Mouse (Mus musculus) midbrain, embryonic 10.5 days (tissue): ENCODE results near the gene Dicer1. TPM values are rescaled to one million over a fixed set of nuclear protein-coding genes. Genes with fewer than 3 reads are reported as not detected.
A peak's percentile ranks its signal among the peaks of the same experiment; 100 is the strongest.
"Not testable (repeated sequence)": the region's sequence is repeated elsewhere in the genome, so short reads cannot be mapped to it uniquely, and the experiment has no call there.

Source experiments
- DNase-seq: peaks from one replicate; pipeline ENCODE4 v3.0.0-alpha.2; 2017; ENCODE audit warnings: low spot score
- H3K27ac ChIP-seq: fragments of 300-500 bp; sonication (generic); replicated peaks from 2 replicates; pipeline ENCODE4 v1.5.1; 2016; ENCODE audit warnings: mild to moderate bottlenecking
- H3K27me3 ChIP-seq: fragments of 300-500 bp; sonication (generic); 2 replicates; pipeline ENCODE4 v1.6.1; 2016; ENCODE audit warnings: low read depth, mild to moderate bottlenecking; ENCODE audit not compliant: poor library complexity, severe bottlenecking
- H3K36me3 ChIP-seq: fragments of 300-500 bp; sonication (generic); 2 replicates; pipeline ENCODE4 v1.6.1; 2016; ENCODE audit warnings: mild to moderate bottlenecking, moderate library complexity
- H3K4me1 ChIP-seq: fragments of 300-500 bp; sonication (generic); 2 replicates; pipeline ENCODE4 v1.6.1; 2016
- H3K4me3 ChIP-seq: fragments of 300-500 bp; sonication (generic); 2 replicates; pipeline ENCODE4 v1.5.1; 2016; ENCODE audit warnings: mild to moderate bottlenecking, moderate library complexity
- H3K9me3 ChIP-seq: fragments of 300-500 bp; sonication (generic); replicated peaks from 2 replicates; pipeline ENCODE4 v1.6.1; 2016; ENCODE audit warnings: mild to moderate bottlenecking
- WGBS: fragments of 180-500 bp; shearing (Covaris S2); methylation state at CpG from one replicate; pipeline ENCODE4 v1.1.7; 2016; 5-methylcytosine and 5-hydroxymethylcytosine counted together
- polyA plus RNA-seq: library from polyadenylated mRNA; unstranded; fragments of >200 nt; fragmentation: Nextera tagmentation; extraction: Ambion mirVana; gene quantifications from 2 replicates; pipeline ENCODE4 v1.2.1, GENCODE M21; 2016

Dicer1 gene
- polyA plus RNA-seq, 1 experiment from 2014 or later, result 39.1 TPM

DNA sequence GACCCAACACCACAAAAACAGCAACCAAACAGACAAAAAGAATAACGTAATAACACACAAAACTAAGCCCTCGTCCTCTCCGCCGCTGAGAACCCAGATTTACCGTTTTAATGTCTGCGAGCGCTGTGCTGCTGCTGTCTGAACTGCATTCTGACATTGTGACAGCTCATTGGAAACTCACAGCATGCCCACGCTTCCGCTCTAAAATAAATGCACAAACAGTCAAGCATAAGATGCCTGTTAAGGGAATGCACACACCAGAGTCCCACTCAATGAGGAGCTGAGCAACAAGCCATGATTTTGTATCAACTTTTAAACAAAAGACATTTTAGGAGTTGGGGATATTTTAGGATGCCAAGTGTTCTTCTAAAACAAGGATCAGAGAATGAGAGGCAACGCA lies 14.1 kb downstream of the Dicer1 start:
- Histone ChIP-seq H3K4me3 (no peak overlapping the region), H3K36me3 (peaks cover 27% of the 10 kb centered on the region), H3K4me1 (peaks cover 93% of the 10 kb centered on the region), H3K27ac (no peak overlapping the region), H3K9me3 (no peaks in the 10 kb centered on the region), H3K27me3 (peaks cover 17% of the 10 kb centered on the region; the same call in 1 of the 2 replicates)
- 89% methylated on average over 10 of the region's 10 CpGs for WGBS
- no peak for DNase-seq

DNA sequence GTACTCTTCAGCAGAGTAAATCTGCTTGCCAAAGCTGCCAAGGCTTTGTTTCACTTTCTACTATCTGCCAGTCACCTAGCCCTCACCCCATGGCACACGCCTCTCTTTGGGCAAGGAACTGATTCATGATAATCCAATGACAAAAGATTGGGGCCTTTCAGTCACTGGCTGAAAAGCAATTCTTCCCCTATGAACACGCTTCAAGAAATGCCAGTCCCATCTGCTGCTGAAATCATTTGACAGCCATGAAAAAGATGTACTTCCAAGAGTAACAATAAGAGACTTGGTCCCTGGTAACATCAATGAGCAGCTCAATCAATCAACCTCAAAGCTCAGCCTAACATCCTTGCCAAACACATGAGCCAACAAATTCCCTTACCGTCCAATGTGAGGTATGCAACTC lies 15.8 kb downstream of the Dicer1 start:
- peak; percentile 30 for DNase-seq
- H3K4me3 ChIP-seq, result no peak overlapping the region
- 35% methylated on average over 3 of the region's 3 CpGs for WGBS
- H3K9me3 ChIP-seq, result no peaks in the 10 kb centered on the region
- H3K36me3 ChIP-seq, result peaks cover 41% of the 10 kb centered on the region
- peaks cover 97% of the 10 kb centered on the region for H3K4me1 ChIP-seq
- peaks cover 20% of the 10 kb centered on the region; the same call in 1 of the 2 replicates for H3K27me3 ChIP-seq
- H3K27ac ChIP-seq, result no peak overlapping the region

DNA sequence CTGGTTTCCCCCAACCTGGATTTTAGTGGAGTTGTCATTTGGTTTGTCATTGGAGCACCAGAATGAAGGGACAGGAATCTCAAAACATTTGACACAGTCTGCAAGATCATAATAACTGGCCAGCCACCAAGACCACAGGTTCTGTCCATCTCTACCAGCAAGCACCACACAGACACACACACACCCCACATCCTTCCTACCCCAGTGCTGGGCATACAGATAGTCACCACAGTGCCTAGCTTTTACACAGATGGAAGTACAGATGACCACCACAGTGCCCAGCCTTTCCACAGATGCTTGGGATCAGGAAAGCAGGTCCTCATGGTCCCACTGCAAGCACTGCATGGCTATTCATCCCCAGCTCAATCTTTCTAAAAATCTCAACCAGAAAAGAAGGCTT lies 18.6 kb downstream of the Dicer1 start:
- Histone ChIP-seq H3K36me3 (peaks cover 70% of the 10 kb centered on the region), H3K27ac (no peak overlapping the region), H3K27me3 (peaks cover 27% of the 10 kb centered on the region; the same call in 1 of the 2 replicates), H3K4me3 (no peak overlapping the region), H3K9me3 (no peaks in the 10 kb centered on the region), H3K4me1 (peaks cover 73% of the 10 kb centered on the region)
- no peak for DNase-seq

DNA sequence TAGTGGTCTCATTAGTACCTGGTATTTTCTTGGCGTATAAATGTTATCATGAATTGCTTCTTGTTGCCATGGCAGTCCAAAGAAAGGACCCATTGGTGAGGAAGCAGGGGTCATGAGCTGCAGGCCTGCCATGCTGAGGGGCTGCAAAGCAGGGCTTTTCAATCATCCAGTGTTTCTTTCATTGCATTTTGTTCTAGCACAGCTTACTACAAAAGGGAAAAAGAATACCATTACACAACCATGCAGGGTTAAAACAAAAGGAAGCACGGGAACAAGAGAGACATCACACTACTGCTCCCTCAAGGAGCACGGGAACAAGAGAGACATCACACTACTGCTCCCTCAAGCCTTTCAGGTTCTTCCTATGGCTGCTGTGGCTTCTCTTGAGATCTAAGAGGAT lies 20.0 kb downstream of the Dicer1 start:
- Histone ChIP-seq H3K4me1 (peaks cover 60% of the 10 kb centered on the region), H3K36me3 (peaks cover 76% of the 10 kb centered on the region), H3K4me3 (no peak overlapping the region), H3K9me3 (no peaks in the 10 kb centered on the region), H3K27me3 (peaks cover 27% of the 10 kb centered on the region; the same call in 1 of the 2 replicates), H3K27ac (no peak overlapping the region; the same call in 1 of the 2 replicates)
- DNase-seq, result no peak
- WGBS, result 29% methylated on average over 3 of the region's 3 CpGs

DNA sequence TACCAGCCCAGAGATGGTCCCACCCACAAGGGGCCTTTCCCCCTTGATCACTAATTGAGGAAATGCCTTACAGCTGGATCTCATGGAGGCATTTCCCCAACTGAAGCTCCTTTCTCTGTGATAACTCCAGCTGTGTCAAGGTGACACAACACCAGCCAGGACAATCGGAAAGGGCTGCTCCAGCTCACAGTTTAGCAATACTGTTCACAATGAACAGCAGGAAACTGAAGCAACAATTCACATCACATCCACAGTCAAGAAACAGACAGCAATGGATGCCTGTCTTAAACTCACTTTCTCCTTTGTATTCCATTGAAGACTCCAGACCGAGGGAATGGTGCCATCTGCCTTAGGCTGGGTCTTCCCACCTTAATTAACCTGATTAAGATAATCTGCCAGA lies 25.3 kb downstream of the Dicer1 start:
- peaks cover 97% of the 10 kb centered on the region for H3K36me3 ChIP-seq
- DNase-seq, H3K4me1 ChIP-seq, H3K27me3 ChIP-seq, H3K9me3 ChIP-seq, H3K27ac ChIP-seq, H3K4me3 ChIP-seq: not testable (repeated sequence)
- 89% methylated on average over 2 of the region's 2 CpGs for WGBS

DNA sequence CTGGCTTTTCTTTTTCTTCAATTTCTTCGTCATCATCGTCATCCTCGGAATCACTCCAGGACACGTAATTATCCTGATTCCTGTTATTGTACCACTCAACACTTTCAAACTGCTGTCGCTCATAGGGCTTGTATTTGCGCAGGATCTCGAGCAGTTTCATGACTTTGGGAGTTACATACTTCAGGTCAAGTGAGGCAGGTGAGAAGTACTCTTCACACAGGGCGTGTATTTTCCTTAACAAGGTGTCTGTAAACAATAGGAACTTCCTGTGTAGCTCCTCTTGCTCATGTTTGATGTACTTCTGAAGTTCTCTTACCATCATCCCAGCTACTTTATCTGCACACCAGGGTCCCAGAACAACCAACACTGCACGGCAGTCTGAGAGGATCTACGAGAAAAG lies 29.7 kb downstream of the Dicer1 start:
- H3K27me3 ChIP-seq, result no peaks in the 10 kb centered on the region
- no peaks in the 10 kb centered on the region for H3K9me3 ChIP-seq
- 94% methylated on average over 10 of the region's 10 CpGs for WGBS
- DNase-seq, result no peak
- H3K36me3 ChIP-seq, result peaks cover 91% of the 10 kb centered on the region
- H3K4me1 ChIP-seq, result no peaks in the 10 kb centered on the region
- H3K4me3 ChIP-seq, result no peak overlapping the region
- no peak overlapping the region for H3K27ac ChIP-seq

DNA sequence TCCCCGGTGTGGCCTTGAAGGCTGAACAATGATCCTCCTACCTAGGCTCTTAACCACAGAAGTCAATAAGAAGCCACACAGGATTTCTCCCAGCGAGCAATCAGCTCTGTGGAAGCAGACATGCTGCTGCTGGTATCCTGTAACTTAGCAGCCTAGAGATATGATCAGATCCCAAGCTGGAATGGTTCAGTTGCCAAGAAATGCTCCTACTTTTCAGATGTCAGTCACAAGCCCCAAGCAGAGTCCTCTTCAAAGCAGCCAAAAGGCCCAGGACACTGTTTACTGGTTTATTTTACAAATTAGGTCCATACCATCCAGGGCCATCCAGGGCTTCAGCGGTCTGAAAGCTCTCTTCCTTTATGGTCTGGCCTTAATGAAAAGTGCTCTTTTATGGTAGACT lies 30.7 kb downstream of the Dicer1 start:
- WGBS, result 89% methylated on average over 3 of the region's 3 CpGs
- H3K4me1 ChIP-seq, result no peaks in the 10 kb centered on the region
- no peak for DNase-seq
- no peaks in the 10 kb centered on the region for H3K27me3 ChIP-seq
- peaks cover 93% of the 10 kb centered on the region for H3K36me3 ChIP-seq
- no peak overlapping the region for H3K4me3 ChIP-seq
- no peak overlapping the region for H3K27ac ChIP-seq
- no peaks in the 10 kb centered on the region for H3K9me3 ChIP-seq

DNA sequence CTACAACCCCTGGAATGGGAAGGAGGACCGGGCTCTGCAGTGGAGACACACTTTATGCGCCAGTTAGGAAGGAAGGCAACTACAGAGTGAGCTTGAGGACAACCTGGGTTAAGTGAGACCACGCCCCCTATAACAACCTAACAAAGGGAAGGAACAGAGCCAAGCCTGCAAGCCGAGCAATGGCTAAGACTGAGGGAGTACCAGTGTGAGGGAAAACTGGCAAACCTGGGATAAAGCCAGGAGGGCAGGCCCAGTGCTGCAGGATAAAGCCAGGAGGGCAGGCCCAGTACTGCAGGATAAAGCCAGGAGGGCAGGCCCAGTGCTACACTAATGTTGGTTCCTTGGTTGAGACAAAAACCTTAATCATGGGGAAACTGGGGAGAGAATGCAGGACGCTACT lies 32.8 kb downstream of the Dicer1 start:
- Histone ChIP-seq H3K27ac (no peak overlapping the region), H3K27me3 (no peaks in the 10 kb centered on the region), H3K4me3 (no peak overlapping the region), H3K9me3 (no peaks in the 10 kb centered on the region), H3K36me3 (peaks cover 95% of the 10 kb centered on the region), H3K4me1 (no peaks in the 10 kb centered on the region)
- 87% methylated on average over 5 of the region's 5 CpGs for WGBS
- no peak for DNase-seq

DNA sequence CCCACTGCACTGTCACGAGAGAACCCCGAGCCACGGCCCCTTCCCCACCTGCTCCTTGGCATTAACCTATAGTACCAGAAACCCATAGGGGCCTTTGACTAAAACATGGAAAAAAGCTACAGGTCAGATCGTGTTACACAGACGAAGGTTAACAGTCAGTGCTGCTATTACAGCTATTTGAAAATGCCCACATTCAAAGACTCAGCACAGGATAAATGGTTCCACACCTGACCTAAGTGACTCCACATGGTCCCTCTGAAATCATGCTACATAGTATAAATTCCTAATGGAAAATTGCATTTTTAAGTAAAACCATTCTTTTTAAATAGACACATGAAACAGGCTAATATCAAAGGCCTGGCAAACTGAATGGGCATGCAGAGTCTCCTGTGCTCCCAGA lies 35.3 kb downstream of the Dicer1 start:
- 93% methylated on average over 5 of the region's 5 CpGs for WGBS
- Histone ChIP-seq H3K4me1 (no peaks in the 10 kb centered on the region), H3K4me3 (no peak overlapping the region), H3K36me3 (peaks cover 95% of the 10 kb centered on the region), H3K27me3 (no peaks in the 10 kb centered on the region), H3K27ac (no peak overlapping the region), H3K9me3 (no peaks in the 10 kb centered on the region)
- no peak for DNase-seq

DNA sequence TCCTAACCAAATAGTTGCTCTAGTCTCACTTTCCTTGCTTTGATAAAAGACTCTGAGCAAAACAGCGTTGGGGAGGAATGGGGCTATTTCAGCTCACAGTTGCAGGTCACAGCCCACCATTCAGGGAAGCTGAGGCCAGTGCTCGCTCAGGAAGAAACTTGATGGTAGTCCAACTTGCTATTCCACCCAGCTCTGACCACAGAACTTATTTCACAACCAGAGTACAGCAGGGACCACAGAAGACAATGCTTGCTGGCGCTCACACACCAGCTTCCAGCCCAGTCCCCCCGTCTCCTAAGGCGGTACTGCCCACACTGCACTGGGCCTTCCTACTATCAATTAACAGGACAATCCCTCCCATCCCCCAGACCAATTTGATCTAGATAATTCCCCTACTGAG lies 36.3 kb downstream of the Dicer1 start:
- no peak overlapping the region for H3K27ac ChIP-seq
- no peak for DNase-seq
- no peaks in the 10 kb centered on the region for H3K4me1 ChIP-seq
- 90% methylated on average over 5 of the region's 5 CpGs for WGBS
- peaks cover 96% of the 10 kb centered on the region for H3K36me3 ChIP-seq
- no peaks in the 10 kb centered on the region for H3K27me3 ChIP-seq
- H3K4me3 ChIP-seq, result no peak overlapping the region
- H3K9me3 ChIP-seq, result no peaks in the 10 kb centered on the region

DNA sequence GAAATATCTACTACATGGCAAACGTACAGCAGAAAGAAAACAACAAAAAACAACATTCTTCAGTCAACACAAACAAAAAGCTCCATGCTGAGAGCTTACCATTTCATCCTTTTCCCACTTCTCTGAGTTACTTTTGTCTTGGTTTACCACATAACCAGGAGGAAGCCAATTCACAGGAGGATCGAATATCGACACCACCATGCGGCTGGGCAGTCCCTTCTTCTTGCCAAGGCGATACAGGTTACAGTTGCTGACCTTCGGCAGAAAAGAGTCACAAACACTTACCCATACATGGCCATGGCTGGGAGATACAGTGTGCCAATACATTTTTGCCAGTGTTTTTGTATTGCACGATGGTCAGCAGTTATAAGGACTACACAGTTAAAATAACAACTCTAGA lies 51.5 kb downstream of the Dicer1 start:
- Histone ChIP-seq H3K27me3 (no peaks in the 10 kb centered on the region), H3K27ac (no peak overlapping the region), H3K9me3 (no peaks in the 10 kb centered on the region), H3K4me3 (no peak overlapping the region), H3K4me1 (no peaks in the 10 kb centered on the region), H3K36me3 (peaks cover 89% of the 10 kb centered on the region)
- DNase-seq, result no peak
- 72% methylated on average over 7 of the region's 7 CpGs for WGBS

DNA sequence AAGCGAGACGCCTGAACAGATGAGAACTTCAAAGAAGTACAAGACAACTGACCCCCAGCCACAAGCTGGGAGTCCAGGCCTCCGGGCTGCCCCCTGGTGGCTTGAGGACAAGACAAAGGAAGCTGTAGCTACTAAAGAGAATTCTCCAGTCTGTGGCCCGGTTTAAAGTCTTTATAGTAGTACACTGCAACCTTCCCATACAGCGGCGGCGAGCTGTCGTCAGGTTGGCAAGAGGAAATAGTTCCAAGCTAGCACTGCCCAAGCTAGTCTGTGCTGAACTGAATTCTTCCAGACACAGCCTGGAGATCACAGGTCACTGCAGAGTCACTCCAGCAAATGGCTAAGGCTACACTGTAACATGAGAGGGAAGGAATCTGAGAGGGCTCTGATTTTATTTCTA lies 52.0 kb downstream of the Dicer1 start:
- Histone ChIP-seq H3K36me3 (peaks cover 90% of the 10 kb centered on the region), H3K27ac (no peak overlapping the region), H3K27me3 (no peaks in the 10 kb centered on the region), H3K4me1 (no peaks in the 10 kb centered on the region), H3K4me3 (no peak overlapping the region), H3K9me3 (no peaks in the 10 kb centered on the region)
- WGBS, result 49% methylated on average over 8 of the region's 8 CpGs
- DNase-seq, result peak; percentile 63

DNA sequence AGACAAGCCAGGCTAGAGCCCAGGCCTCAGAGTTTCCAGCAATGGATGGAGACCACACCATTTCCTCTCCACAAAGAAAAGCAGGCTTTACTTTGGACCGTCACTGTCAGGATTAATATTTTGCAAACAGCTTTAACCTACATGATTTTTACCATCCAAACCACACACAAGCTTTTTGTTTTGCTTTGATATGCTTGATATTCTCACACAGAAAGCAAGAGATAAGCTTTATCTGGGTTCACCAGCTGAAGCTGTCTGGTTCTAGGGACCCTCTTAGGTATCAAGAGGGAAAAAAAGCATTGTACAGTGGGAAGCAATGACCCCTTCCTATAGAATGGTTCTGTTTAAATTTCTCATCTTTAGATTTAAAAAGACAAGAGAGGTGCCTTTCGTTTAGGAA lies 56.2 kb downstream of the Dicer1 start:
- no peak for DNase-seq
- Histone ChIP-seq H3K27ac (no peak overlapping the region), H3K4me3 (no peak overlapping the region), H3K4me1 (0 out of 2 replicates have a peak, but pooled peaks cover 3% of the 10 kb centered on the region), H3K27me3 (no peaks in the 10 kb centered on the region), H3K9me3 (no peaks in the 10 kb centered on the region), H3K36me3 (peaks cover 90% of the 10 kb centered on the region)
- WGBS, result 92% methylated on average over 2 of the region's 2 CpGs

DNA sequence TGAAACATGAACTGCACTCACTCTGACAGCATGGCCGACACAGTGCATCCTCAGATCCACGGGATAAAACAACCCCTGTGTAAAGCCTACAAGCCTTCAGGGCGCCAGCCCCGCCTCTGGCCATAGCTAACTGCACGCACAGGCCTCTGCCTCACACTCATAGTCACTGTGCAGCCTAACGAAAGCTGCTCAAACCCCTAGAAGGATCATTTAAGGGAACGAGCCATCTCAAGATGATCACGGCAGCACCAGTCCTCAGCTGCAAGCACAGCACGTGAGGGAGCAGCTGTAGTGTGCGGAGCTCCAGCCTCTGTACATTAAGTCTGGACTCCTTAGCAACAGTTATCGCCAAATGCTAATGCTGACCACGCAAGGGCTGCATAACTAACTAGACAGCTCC lies 58.9 kb downstream of the Dicer1 start:
- no peaks in the 10 kb centered on the region for H3K27me3 ChIP-seq
- no peak for DNase-seq
- no peak overlapping the region; the same call in 1 of the 2 replicates for H3K27ac ChIP-seq
- 0 out of 2 replicates have a peak, but pooled peaks cover 3% of the 10 kb centered on the region for H3K4me1 ChIP-seq
- H3K9me3 ChIP-seq, result no peaks in the 10 kb centered on the region
- WGBS, result 86% methylated on average over 12 of the region's 12 CpGs
- H3K36me3 ChIP-seq, result peaks cover 92% of the 10 kb centered on the region
- no peak overlapping the region for H3K4me3 ChIP-seq
